Mouse (Mus musculus): ENCODE data around the gene Ciita. TPM values are rescaled to one million over a fixed set of nuclear protein-coding genes. Genes with fewer than 3 reads are reported as not detected.

Gene Ciita
- polyA plus RNA-seq, 1 experiment = 31.5 TPM

GRCm38 (mm10) chr16:10546865-10547264 is 67.0 kb downstream of the Ciita start:
- DNase-seq = no peak
- TF ChIP-seq POLR2A (IDR thresholded peaks at IDR 0.05; ENCODE audit: control insufficient read depth, extremely low read depth, insufficient read depth, low read length, poor library complexity) = no peak
- no peak for TF ChIP-seq CTCF (IDR thresholded peaks at IDR 0.05; ENCODE audit: borderline replicate concordance, control insufficient read depth, extremely low read depth, insufficient read depth, low read length, poor library complexity)
- peaks cover 8% of the 10 kb centered on the region for H3K4me1 ChIP-seq (replicated peaks; ENCODE audit: control insufficient read depth, insufficient read depth, low read length)
- H3K4me3 ChIP-seq (ENCODE audit: control insufficient read depth, insufficient read depth, low read length) = no peak overlapping the region
- H3K27ac ChIP-seq (ENCODE audit: control insufficient read depth, insufficient read depth, low read length) = no peak overlapping the region
- H3K27me3 ChIP-seq (ENCODE audit: control insufficient read depth, insufficient read depth, low read length) = no peaks in the 10 kb centered on the region
- WGBS = 85% methylated on average over 3 of the region's 3 CpGs
- no peaks in the 10 kb centered on the region for H3K36me3 ChIP-seq (ENCODE audit: control insufficient read depth, insufficient read depth, low read length)

GRCm38 (mm10) chr16:10548938-10549337 is 69.1 kb downstream of the Ciita start:
- TF ChIP-seq POLR2A (IDR thresholded peaks at IDR 0.05; ENCODE audit: control insufficient read depth, extremely low read depth, insufficient read depth, low read length, poor library complexity) (no peak), CTCF (IDR thresholded peaks at IDR 0.05; ENCODE audit: borderline replicate concordance, control insufficient read depth, extremely low read depth, insufficient read depth, low read length, poor library complexity) (no peak)
- Histone ChIP-seq H3K4me3 (ENCODE audit: control insufficient read depth, insufficient read depth, low read length) (no peak overlapping the region), H3K27ac (ENCODE audit: control insufficient read depth, insufficient read depth, low read length) (no peak overlapping the region), H3K4me1 (replicated peaks; ENCODE audit: control insufficient read depth, insufficient read depth, low read length) (peaks cover 6% of the 10 kb centered on the region), H3K27me3 (ENCODE audit: control insufficient read depth, insufficient read depth, low read length) (no peaks in the 10 kb centered on the region), H3K36me3 (ENCODE audit: control insufficient read depth, insufficient read depth, low read length) (no peaks in the 10 kb centered on the region)
- no peak for DNase-seq
- WGBS = 96% methylated on average over 3 of the region's 3 CpGs

GRCm38 (mm10) chr16:10549600-10549999 is 69.7 kb downstream of the Ciita start:
- Histone ChIP-seq H3K36me3 (ENCODE audit: control insufficient read depth, insufficient read depth, low read length) (no peaks in the 10 kb centered on the region), H3K4me3 (ENCODE audit: control insufficient read depth, insufficient read depth, low read length) (no peak overlapping the region), H3K27ac (ENCODE audit: control insufficient read depth, insufficient read depth, low read length) (no peak overlapping the region), H3K4me1 (replicated peaks; ENCODE audit: control insufficient read depth, insufficient read depth, low read length) (peaks cover 9% of the 10 kb centered on the region), H3K27me3 (ENCODE audit: control insufficient read depth, insufficient read depth, low read length) (no peaks in the 10 kb centered on the region)
- DNase-seq = no peak
- WGBS = 95% methylated on average over 2 of the region's 2 CpGs
- TF ChIP-seq POLR2A (IDR thresholded peaks at IDR 0.05; ENCODE audit: control insufficient read depth, extremely low read depth, insufficient read depth, low read length, poor library complexity) (no peak), CTCF (IDR thresholded peaks at IDR 0.05; ENCODE audit: borderline replicate concordance, control insufficient read depth, extremely low read depth, insufficient read depth, low read length, poor library complexity) (no peak)

- 77% methylated on average over 4 of the region's 4 CpGs for WGBS
- no peak for TF ChIP-seq POLR2A (IDR thresholded peaks at IDR 0.05; ENCODE audit: control insufficient read depth, extremely low read depth, insufficient read depth, low read length, poor library complexity)
- no peak for TF ChIP-seq CTCF (IDR thresholded peaks at IDR 0.05; ENCODE audit: borderline replicate concordance, control insufficient read depth, extremely low read depth, insufficient read depth, low read length, poor library complexity)
- peaks cover 6% of the 10 kb centered on the region; the same call in 1 of the 2 replicates for H3K4me1 ChIP-seq (replicated peaks; ENCODE audit: control insufficient read depth, insufficient read depth, low read length)
These were observed 71.7 kb downstream of the Ciita start for GRCm38 (mm10) chr16:10551592-10551991.

GRCm38 (mm10) chr16:10553858-10554257 is 74.0 kb downstream of the Ciita start:
- no peak overlapping the region for H3K27ac ChIP-seq (ENCODE audit: control insufficient read depth, insufficient read depth, low read length)
- no peaks in the 10 kb centered on the region for H3K27me3 ChIP-seq (ENCODE audit: control insufficient read depth, insufficient read depth, low read length)
- H3K4me1 ChIP-seq (replicated peaks; ENCODE audit: control insufficient read depth, insufficient read depth, low read length) = peaks cover 6% of the 10 kb centered on the region; the same call in 1 of the 2 replicates
- no peak for TF ChIP-seq POLR2A (IDR thresholded peaks at IDR 0.05; ENCODE audit: control insufficient read depth, extremely low read depth, insufficient read depth, low read length, poor library complexity)
- TF ChIP-seq CTCF (IDR thresholded peaks at IDR 0.05; ENCODE audit: borderline replicate concordance, control insufficient read depth, extremely low read depth, insufficient read depth, low read length, poor library complexity) = no peak
- H3K4me3 ChIP-seq (ENCODE audit: control insufficient read depth, insufficient read depth, low read length) = no peak overlapping the region
- no peak for DNase-seq
- 19% methylated on average over 2 of the region's 2 CpGs for WGBS
- no peaks in the 10 kb centered on the region for H3K36me3 ChIP-seq (ENCODE audit: control insufficient read depth, insufficient read depth, low read length)

More at GRCm38 (mm10) chr16:10551592-10551991, 71.7 kb downstream of the Ciita start:
- no peaks in the 10 kb centered on the region for H3K36me3 ChIP-seq (ENCODE audit: control insufficient read depth, insufficient read depth, low read length)
- no peak overlapping the region for H3K4me3 ChIP-seq (ENCODE audit: control insufficient read depth, insufficient read depth, low read length)
- no peak for DNase-seq
- no peaks in the 10 kb centered on the region for H3K27me3 ChIP-seq (ENCODE audit: control insufficient read depth, insufficient read depth, low read length)
- no peak overlapping the region for H3K27ac ChIP-seq (ENCODE audit: control insufficient read depth, insufficient read depth, low read length)

GRCm38 (mm10) chr16:10559991-10560390 is 80.1 kb downstream of the Ciita start:
- TF ChIP-seq CTCF (IDR thresholded peaks at IDR 0.05; ENCODE audit: borderline replicate concordance, control insufficient read depth, extremely low read depth, insufficient read depth, low read length, poor library complexity) = no peak
- TF ChIP-seq POLR2A (IDR thresholded peaks at IDR 0.05; ENCODE audit: control insufficient read depth, extremely low read depth, insufficient read depth, low read length, poor library complexity) = no peak
- WGBS = 94% methylated on average over 8 of the region's 8 CpGs
- DNase-seq = no peak
- no peak overlapping the region for H3K4me3 ChIP-seq (ENCODE audit: control insufficient read depth, insufficient read depth, low read length)
- H3K27me3 ChIP-seq (ENCODE audit: control insufficient read depth, insufficient read depth, low read length) = no peaks in the 10 kb centered on the region
- no peaks in the 10 kb centered on the region for H3K4me1 ChIP-seq (replicated peaks; ENCODE audit: control insufficient read depth, insufficient read depth, low read length)
- no peak overlapping the region for H3K27ac ChIP-seq (ENCODE audit: control insufficient read depth, insufficient read depth, low read length)
- peaks cover 17% of the 10 kb centered on the region; the same call in 1 of the 2 replicates for H3K36me3 ChIP-seq (ENCODE audit: control insufficient read depth, insufficient read depth, low read length)
